Mouse (Mus musculus) MEL (cell line): ENCODE measurements at regions not wholly inside any gene's neighbourhood (a gene's known extent, or its start where the extent isn't known, plus 50 kb on each side); places are given as distances from the start of the nearest gene placed in this dataset.

Experiments
- CTCF ChIP-seq, 3 experiments: IDR thresholded peaks in 2 of 3; conservative IDR thresholded peaks in 1 of 3; 2 replicates each; pipeline ENCODE4 v1.5.1; 2011 to 2012; ENCODE audit warnings: low read length in 3 of 3, low read depth in 2 of 3, mild to moderate bottlenecking in 2 of 3, improper control_type of control experiment in 1 of 3, inconsistent platforms in 1 of 3, mixed read lengths in 1 of 3, moderate library complexity in 1 of 3; ENCODE audit not compliant: control insufficient read depth in 1 of 3, insufficient read depth in 1 of 3, poor library complexity in 1 of 3, severe bottlenecking in 1 of 3
- ELF1 ChIP-seq: IDR thresholded peaks from 2 replicates; pipeline ENCODE4 v1.6.1; 2014; ENCODE audit warnings: low read depth, mild to moderate bottlenecking, inconsistent platforms, low read length, improper control_type of control experiment, moderate library complexity
- EP300 ChIP-seq, 2 experiments: IDR thresholded peaks; 2 replicates each; pipeline ENCODE4 v1.6.1; 2011; ENCODE audit warnings: improper control_type of control experiment in 2 of 2, low read length in 2 of 2, low read depth in 1 of 2, mild to moderate bottlenecking in 1 of 2
- JUND ChIP-seq: IDR thresholded peaks from 2 replicates; pipeline ENCODE4 v1.6.1; 2011; ENCODE audit warnings: low read depth, mild to moderate bottlenecking, improper control_type of control experiment, low read length
- MEF2A ChIP-seq: IDR thresholded peaks from 2 replicates; pipeline ENCODE4 v1.6.1; 2014; ENCODE audit warnings: low read depth, mild to moderate bottlenecking, inconsistent platforms, low read length, improper control_type of control experiment; ENCODE audit not compliant: poor library complexity, insufficient replicate concordance, severe bottlenecking; ENCODE audit errors: extremely low read depth
- MYC ChIP-seq: IDR thresholded peaks from 2 replicates; pipeline ENCODE4 v1.6.1; 2011; ENCODE audit warnings: low read depth, mild to moderate bottlenecking, low read length, improper control_type of control experiment, moderate library complexity
- NELFE ChIP-seq: IDR thresholded peaks from 2 replicates; pipeline ENCODE4 v1.6.1; 2011; ENCODE audit warnings: low read depth, low read length, improper control_type of control experiment
- NRF1 ChIP-seq: IDR thresholded peaks from 2 replicates; pipeline ENCODE4 v1.6.1; 2014; ENCODE audit warnings: low read depth, mild to moderate bottlenecking, inconsistent platforms, low read length, improper control_type of control experiment, moderate library complexity; ENCODE audit not compliant: poor library complexity, insufficient read depth, severe bottlenecking
- POLR2A ChIP-seq, 2 experiments: IDR thresholded peaks; 2 replicates each; pipeline ENCODE4 v1.6.1; 2011 to 2012; ENCODE audit warnings: low read length in 2 of 2, mild to moderate bottlenecking in 2 of 2, control low read depth in 1 of 2, improper control_type of control experiment in 1 of 2, low read depth in 1 of 2, moderate library complexity in 1 of 2; ENCODE audit not compliant: control insufficient read depth in 1 of 2, insufficient read depth in 1 of 2, poor library complexity in 1 of 2
- TAL1 ChIP-seq: IDR thresholded peaks from 2 replicates; pipeline ENCODE4 v1.6.1; 2012; ENCODE audit warnings: mild to moderate bottlenecking, inconsistent platforms, low read length, moderate library complexity, mixed read lengths

- TF ChIP-seq MYC (no peak), JUND (no peak), NELFE (no peak), NRF1 (no peak), EP300 (IDR thresholded peaks at IDR 0.05; ENCODE audit: low read depth in 1 of 2, low read length in 2 of 2) (no peak), POLR2A (IDR thresholded peaks at IDR 0.05; ENCODE audit: control insufficient read depth in 1 of 2, insufficient read depth in 1 of 2, low read depth in 1 of 2, low read length in 2 of 2, poor library complexity in 1 of 2) (no peak), CTCF (IDR thresholded peaks at IDR 0.05 in 2 of 3, conservative IDR thresholded peaks at IDR 0.05 in 1 of 3; ENCODE audit: control insufficient read depth in 1 of 3, insufficient read depth in 1 of 3, low read depth in 2 of 3, low read length in 3 of 3, poor library complexity in 1 of 3, severe bottlenecking in 1 of 3) (no peak), TAL1 (no peak), MEF2A (no peak), ELF1 (no peak)
Measured at GRCm38 (mm10) chr10:43775807-43776206, 125.7 kb downstream of the Qrsl1 start.
